Mouse (Mus musculus) lung, postnatal 0 days (tissue): Measurements from ENCODE around the gene Fn1.

Experiments used
- CTCF ChIP-seq: IDR thresholded peaks from 2 replicates; pipeline ENCODE4 v1.5.1; 2016; ENCODE audit warnings: antibody characterized with exemption, mild to moderate bottlenecking
- EP300 ChIP-seq: IDR thresholded peaks from 2 replicates; pipeline ENCODE4 v1.6.1; 2016; ENCODE audit warnings: antibody characterized with exemption, mild to moderate bottlenecking, control low read depth

- TF ChIP-seq CTCF (no peak), EP300 (no peak)
Observed at GRCm38 (mm10) chr1:71651828-71652227, 1.2 kb downstream of the Fn1 start.
